Mouse (Mus musculus) CH12.LX (cell line): ENCODE results near the gene Hdac8. TPM values are rescaled to one million over a fixed set of nuclear protein-coding genes. Genes with fewer than 3 reads are reported as not detected.
A peak's percentile ranks its signal among the peaks of the same experiment; 100 is the strongest.

Source experiments
- DNase-seq: peaks from one replicate; pipeline ENCODE4 v3.0.0-alpha.2; 2013; ENCODE audit errors: extremely low read depth
- H3K27ac ChIP-seq: 2 replicates; pipeline ENCODE4 v1.5.1; 2012; ENCODE audit warnings: low read depth, mild to moderate bottlenecking, control low read depth, moderate library complexity; ENCODE audit not compliant: insufficient read depth
- H3K27me3 ChIP-seq: replicated peaks from 2 replicates; pipeline ENCODE3; 2012; ENCODE audit warnings: inconsistent platforms
- H3K36me3 ChIP-seq, 2 experiments: replicated peaks in 1 of 2; 2 replicates each; pipeline versions ENCODE3 to v1.6.1; 2012; ENCODE audit warnings: inconsistent platforms in 1 of 2, low read length in 1 of 2, mild to moderate bottlenecking in 1 of 2, mixed read lengths in 1 of 2, moderate library complexity in 1 of 2; ENCODE audit not compliant: control insufficient read depth in 1 of 2, insufficient read depth in 1 of 2
- H3K4me1 ChIP-seq, 2 experiments: 2 replicates each; pipeline ENCODE4 v1.6.1; 2012; ENCODE audit warnings: inconsistent platforms in 1 of 2, moderate library complexity in 1 of 2; ENCODE audit not compliant: insufficient read depth in 2 of 2, control insufficient read depth in 1 of 2
- H3K4me2 ChIP-seq: 2 replicates; pipeline ENCODE4 v1.6.1; 2012; ENCODE audit warnings: low read depth, mild to moderate bottlenecking, control low read depth; ENCODE audit not compliant: poor library complexity, insufficient read depth, severe bottlenecking
- H3K4me3 ChIP-seq, 3 experiments: fragments of 150-350 bp in 1 of 3; sonication (generic) in 1 of 3; replicated peaks in 1 of 3; 2 replicates each; pipeline versions ENCODE3 to v1.5.1; 2011 to 2012; ENCODE audit warnings: low read depth in 2 of 3, low read length in 2 of 3, mild to moderate bottlenecking in 2 of 3, moderate library complexity in 2 of 3, control low read depth in 1 of 3, improper control_type of control experiment in 1 of 3, inconsistent platforms in 1 of 3, mixed read lengths in 1 of 3; ENCODE audit not compliant: poor library complexity in 1 of 3
- H3K79me2 ChIP-seq: replicated peaks from 2 replicates; pipeline ENCODE4 v1.6.1; 2012; ENCODE audit warnings: mild to moderate bottlenecking, moderate library complexity; ENCODE audit not compliant: control insufficient read depth, poor library complexity, insufficient read depth, severe bottlenecking; ENCODE audit errors: extremely low read depth
- H3K9ac ChIP-seq: 2 replicates; pipeline ENCODE4 v1.6.1; 2012; ENCODE audit warnings: low read depth, mild to moderate bottlenecking, control low read depth, moderate library complexity; ENCODE audit not compliant: insufficient read depth
- H3K9me3 ChIP-seq: replicated peaks from 2 replicates; pipeline ENCODE3; 2012; ENCODE audit warnings: low read length, inconsistent platforms, mixed read lengths
- BHLHE40 ChIP-seq: IDR thresholded peaks from 2 replicates; pipeline ENCODE4 v1.6.1; 2011; ENCODE audit warnings: mild to moderate bottlenecking, low read depth, low read length, improper control_type of control experiment
- CHD2 ChIP-seq: IDR thresholded peaks from 2 replicates; pipeline ENCODE4 v1.6.1; 2011; ENCODE audit warnings: low read length, improper control_type of control experiment
- CTCF ChIP-seq, 2 experiments: IDR thresholded peaks in 1 of 2; conservative IDR thresholded peaks in 1 of 2; 2 replicates each; pipeline ENCODE4 v1.5.1; 2011 to 2012; ENCODE audit warnings: low read depth in 2 of 2, low read length in 2 of 2, improper control_type of control experiment in 1 of 2, inconsistent platforms in 1 of 2, mild to moderate bottlenecking in 1 of 2, moderate library complexity in 1 of 2
- ETS1 ChIP-seq: conservative IDR thresholded peaks from 2 replicates; pipeline ENCODE4 v1.6.1; 2012; ENCODE audit warnings: low read depth, mild to moderate bottlenecking, inconsistent platforms, low read length, improper control_type of control experiment, moderate library complexity
- GABPA ChIP-seq: IDR thresholded peaks from 2 replicates; pipeline ENCODE4 v1.6.1; 2012; ENCODE audit warnings: low read depth, low read length, improper control_type of control experiment, inconsistent platforms; ENCODE audit not compliant: insufficient replicate concordance
- IRF4 ChIP-seq: IDR thresholded peaks from 2 replicates; pipeline ENCODE4 v1.6.1; 2014; ENCODE audit warnings: low read depth, mild to moderate bottlenecking, inconsistent platforms, low read length, improper control_type of control experiment
- JUN ChIP-seq: IDR thresholded peaks from 2 replicates; pipeline ENCODE4 v1.6.1; 2011; ENCODE audit warnings: low read depth, mild to moderate bottlenecking, low read length, improper control_type of control experiment, moderate library complexity; ENCODE audit not compliant: insufficient read depth
- JUND ChIP-seq: conservative IDR thresholded peaks from 2 replicates; pipeline ENCODE4 v1.6.1; 2011; ENCODE audit warnings: low read depth, low read length, improper control_type of control experiment
- KAT2A ChIP-seq: IDR thresholded peaks from 2 replicates; pipeline ENCODE4 v1.6.1; 2012; ENCODE audit warnings: low read length, improper control_type of control experiment, inconsistent platforms; ENCODE audit not compliant: insufficient replicate concordance
- MXI1 ChIP-seq: IDR thresholded peaks from 2 replicates; pipeline ENCODE4 v1.6.1; 2011; ENCODE audit warnings: mild to moderate bottlenecking, low read depth, low read length, improper control_type of control experiment
- MYC ChIP-seq: IDR thresholded peaks from 2 replicates; pipeline ENCODE4 v1.6.1; 2011; ENCODE audit warnings: low read depth, mild to moderate bottlenecking, improper control_type of control experiment, low read length
- NELFE ChIP-seq: IDR thresholded peaks from 2 replicates; pipeline ENCODE4 v1.6.1; 2011; ENCODE audit warnings: low read depth, low read length, improper control_type of control experiment
- NRF1 ChIP-seq: IDR thresholded peaks from 2 replicates; pipeline ENCODE4 v1.6.1; 2014; ENCODE audit warnings: low read depth, mild to moderate bottlenecking, inconsistent platforms, low read length, improper control_type of control experiment, moderate library complexity
- PAX5 ChIP-seq: IDR thresholded peaks from 2 replicates; pipeline ENCODE4 v1.6.1; 2012; ENCODE audit warnings: low read length, inconsistent platforms, mixed read lengths
- POLR2A ChIP-seq: IDR thresholded peaks from 2 replicates; pipeline ENCODE4 v1.6.1; 2011; ENCODE audit warnings: low read depth, mild to moderate bottlenecking, improper control_type of control experiment, low read length
- RAD21 ChIP-seq: IDR thresholded peaks from 2 replicates; pipeline ENCODE4 v1.6.1; 2011; ENCODE audit warnings: low read depth, mild to moderate bottlenecking, low read length, improper control_type of control experiment, moderate library complexity
- RCOR1 ChIP-seq: conservative IDR thresholded peaks from 2 replicates; pipeline ENCODE4 v1.6.1; 2012; ENCODE audit warnings: low read depth, mild to moderate bottlenecking, inconsistent platforms, low read length, improper control_type of control experiment
- SMC3 ChIP-seq: IDR thresholded peaks from 2 replicates; pipeline ENCODE4 v1.6.1; 2011; ENCODE audit warnings: low read depth, low read length, improper control_type of control experiment
- TBP ChIP-seq: conservative IDR thresholded peaks from 2 replicates; pipeline ENCODE4 v1.6.1; 2011; ENCODE audit warnings: low read depth, low read length, improper control_type of control experiment
- UBTF ChIP-seq: IDR thresholded peaks from 2 replicates; pipeline ENCODE4 v1.6.1; 2012; ENCODE audit warnings: low read depth, mild to moderate bottlenecking, inconsistent platforms, low read length, improper control_type of control experiment, moderate library complexity
- USF2 ChIP-seq: conservative IDR thresholded peaks from 2 replicates; pipeline ENCODE4 v1.6.1; 2011; ENCODE audit warnings: low read depth, low read length, improper control_type of control experiment
- ZC3H11A ChIP-seq: IDR thresholded peaks from 2 replicates; pipeline ENCODE4 v1.6.1; 2012; ENCODE audit warnings: low read depth, mild to moderate bottlenecking, inconsistent platforms, low read length, improper control_type of control experiment
- ZMIZ1 ChIP-seq: IDR thresholded peaks from 2 replicates; pipeline ENCODE4 v1.6.1; 2012; ENCODE audit warnings: low read depth, mild to moderate bottlenecking, inconsistent platforms, low read length, improper control_type of control experiment
- ZNF384 ChIP-seq: IDR thresholded peaks from 2 replicates; pipeline ENCODE4 v1.6.1; 2012; ENCODE audit warnings: low read depth, low read length, improper control_type of control experiment, inconsistent platforms
- dilution Hi-C: fragments of 300-500 bp; cut with MboI; formaldehyde crosslinking; loops from 2 replicates; pipeline ENCODE4 v1.14.3; 2020; ENCODE audit warnings: low sequenced_read_pairs; ENCODE audit not compliant: extremely low pct_unique_long_range_greater_than_20kb, extremely low pct_ligation_motif_present
- in situ Hi-C: fragments of 300-500 bp; cut with MboI; formaldehyde crosslinking; loops from 3 replicates; pipeline ENCODE4 v1.14.3; 2019; ENCODE audit warnings: low sequenced_read_pairs, low pct_ligation_motif_present, low pct_unique_long_range_greater_than_20kb, mixed read lengths
- polyA plus RNA-seq: library from polyadenylated mRNA; unstranded; fragments of >175 nt; gene quantifications from 2 replicates; pipeline ENCODE4 v1.2.1, GENCODE M21; 2012; ENCODE audit warnings: low read depth; ENCODE audit not compliant: insufficient read length
- total RNA-seq, 2 experiments: library from RNA; depleted of rRNA; stranded (reverse); fragments of 300-350 nt in 1 of 2; fragments of >200 nt in 1 of 2; gene quantifications; 2 replicates each; pipeline ENCODE4 v1.2.3; 2012 to 2014

Hdac8 gene
- total and polyA plus RNA-seq, 3 experiments: 11.2 to 13.9 (median 13.0) TPM

GRCm38 (mm10) chrX:102251937-102252860 lies 253.0 kb downstream of the Hdac8 start, which contains the start of gene Cited1:
Gene Cited1 (minus strand): TSS chrX:102252181.
- no peaks in the 10 kb centered on the region for H3K36me3 ChIP-seq
- peak within 1 kb of the TSS; percentile 74 for H3K4me2 ChIP-seq
- dilution Hi-C loops: no loop called here
- TF ChIP-seq MYC: no peak
- no peak for TF ChIP-seq IRF4
- TF ChIP-seq ZC3H11A: no peak
- TF ChIP-seq KAT2A: no peak
- no peak for TF ChIP-seq RCOR1
- TF ChIP-seq GABPA: no peak
- no peak for TF ChIP-seq NRF1
- no peak for TF ChIP-seq MXI1
- TF ChIP-seq TBP: no peak
- TF ChIP-seq ZMIZ1: no peak
- TF ChIP-seq POLR2A: no peak
- H3K4me3 ChIP-seq: peak within 1 kb of the TSS in 2 of 3 experiments; percentile 38 to 51
- H3K4me1 ChIP-seq: peaks cover 0 to 18% of the 10 kb centered on the region in 2 experiments; a peak in 2 of 4 replicates
- in situ Hi-C loops: loop anchor here (25.0 kb wide), 1 partner anchor 110 kb away; no protein-coding TSS in a partner anchor
- H3K9ac ChIP-seq: no peak within 1 kb of the TSS
- H3K27me3 ChIP-seq: peaks cover 17% of the 10 kb centered on the region
- DNase-seq: peak; percentile 52
- H3K27ac ChIP-seq: no peak within 1 kb of the TSS
- H3K9me3 ChIP-seq: no peaks in the 10 kb centered on the region
- no peaks in the 10 kb centered on the region for H3K79me2 ChIP-seq

- in situ Hi-C loops: loop anchor here (25.0 kb wide), 1 partner anchor 111 kb away; no protein-coding TSS in a partner anchor
- DNase-seq: no peak
- Histone ChIP-seq H3K36me3 (no peaks in the 10 kb centered on the region), H3K79me2 (no peaks in the 10 kb centered on the region), H3K27me3 (peaks cover 17% of the 10 kb centered on the region), H3K4me1 (peaks cover 0 to 18% of the 10 kb centered on the region in 2 experiments; a peak in 2 of 4 replicates), H3K9ac (no peak overlapping the region)
- TF ChIP-seq PAX5: no peak
- TF ChIP-seq JUND: no peak
- TF ChIP-seq UBTF: no peak
- no peak for TF ChIP-seq ZC3H11A
- TF ChIP-seq USF2: no peak
- TF ChIP-seq KAT2A: no peak
- TF ChIP-seq BHLHE40: no peak
- no peak for TF ChIP-seq ZNF384
- no peak for TF ChIP-seq POLR2A
- TF ChIP-seq CHD2: no peak
- TF ChIP-seq MYC: no peak
- TF ChIP-seq RAD21: no peak
- no peak for TF ChIP-seq NRF1
- no peak for TF ChIP-seq ETS1
- TF ChIP-seq SMC3: no peak
- no peak for TF ChIP-seq NELFE
- no peak for TF ChIP-seq CTCF (conservative IDR thresholded peaks at IDR 0.05 in 1 of 2, IDR thresholded peaks at IDR 0.05 in 1 of 2; ENCODE audit: low read depth in 2 of 2, low read length in 2 of 2)
- TF ChIP-seq JUN: no peak
- TF ChIP-seq, all 38 proteins: peak for 0
- dilution Hi-C loops: no loop called here
- Histone ChIP-seq H3K9me3 (no peaks in the 10 kb centered on the region), H3K27ac (no peak overlapping the region), H3K4me3 (peak overlapping the region in 2 of 3 experiments; percentile 38 to 51), H3K4me2 (peak overlapping the region; percentile 74)
These were observed 253.8 kb downstream of the Hdac8 start for GRCm38 (mm10) chrX:102251221-102251936.
